Mouse (Mus musculus) cortical plate, adult 2 months (tissue): Measurements from ENCODE around the gene Zfr. TPM values are rescaled to one million over a fixed set of nuclear protein-coding genes. Genes with fewer than 3 reads are reported as not detected.
A peak's percentile ranks its signal among the peaks of the same experiment; 100 is the strongest.
"Not testable (repeated sequence)": the region's sequence is repeated elsewhere in the genome, so short reads cannot be mapped to it uniquely, and the experiment has no call there.

Source experiments
- H3K27ac ChIP-seq: fragments of 200-500 bp; 2 replicates; pipeline ENCODE4 v1.5.1; 2012; ENCODE audit warnings: low read length, control low read depth, inconsistent platforms; ENCODE audit not compliant: insufficient read depth
- H3K4me1 ChIP-seq: fragments of 200-500 bp; 2 replicates; pipeline ENCODE4 v1.6.1; 2011; ENCODE audit warnings: low read length; ENCODE audit not compliant: control insufficient read depth, insufficient read depth
- H3K4me3 ChIP-seq: fragments of 200-500 bp; 2 replicates; pipeline ENCODE4 v1.5.1; 2011; ENCODE audit warnings: mild to moderate bottlenecking, low read length, control low read depth; ENCODE audit not compliant: insufficient read depth
- CTCF ChIP-seq: fragments of 200-500 bp; IDR thresholded peaks from 2 replicates; pipeline ENCODE4 v1.5.1; 2011; ENCODE audit warnings: mild to moderate bottlenecking, control low read depth, low read length; ENCODE audit not compliant: insufficient read depth; ENCODE audit errors: extremely low read depth
- POLR2A ChIP-seq: fragments of 200-500 bp; IDR thresholded peaks from 2 replicates; pipeline ENCODE4 v1.6.1; 2011; ENCODE audit warnings: mild to moderate bottlenecking, low read length, control low read depth; ENCODE audit not compliant: insufficient read depth; ENCODE audit errors: extremely low read depth
- polyA plus RNA-seq: library from polyadenylated mRNA; depleted of rRNA; stranded (reverse); fragments of >200 nt; gene quantifications from 2 replicates; pipeline ENCODE4 v1.2.3, GENCODE M21; 2012

Zfr gene
- polyA plus RNA-seq, 1 experiment, result 147 TPM

DNA sequence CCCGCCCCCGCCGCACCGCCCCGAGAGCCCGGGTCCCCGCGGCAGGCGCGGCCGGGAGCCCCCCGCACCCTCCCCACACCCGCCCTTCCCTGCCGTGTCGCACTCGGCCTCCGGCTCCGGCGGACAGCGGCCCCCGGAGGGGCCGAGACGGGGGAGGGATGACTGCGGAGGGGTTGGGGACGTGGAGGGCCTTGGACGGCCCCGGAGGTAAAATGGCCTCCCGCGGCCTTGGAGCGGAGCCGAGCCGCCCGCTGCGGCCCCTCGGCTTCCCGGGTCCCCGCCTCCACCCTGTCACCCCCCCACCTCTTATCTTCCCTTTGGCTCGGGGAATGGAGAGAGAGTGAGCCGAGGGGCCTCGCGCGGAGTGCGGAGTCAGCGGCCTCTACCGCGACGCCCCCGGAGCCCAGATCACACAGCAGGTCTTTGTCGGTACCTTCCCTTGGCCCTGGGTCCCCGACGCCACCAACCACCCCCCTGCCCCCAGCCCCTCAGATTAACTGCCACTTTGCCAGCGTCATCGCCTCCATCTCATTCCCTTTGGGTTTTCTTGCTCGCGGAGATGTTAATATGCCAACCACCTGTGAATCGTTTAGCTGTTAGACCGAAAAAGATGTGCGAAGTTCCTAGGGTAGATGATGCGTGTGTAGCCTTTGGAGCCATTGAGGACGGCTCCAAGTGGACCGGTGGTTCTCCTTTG is 949 bp downstream of the Zfr start:
- peak overlapping the region; percentile 50; the same call in 1 of the 2 replicates for H3K27ac ChIP-seq

DNA sequence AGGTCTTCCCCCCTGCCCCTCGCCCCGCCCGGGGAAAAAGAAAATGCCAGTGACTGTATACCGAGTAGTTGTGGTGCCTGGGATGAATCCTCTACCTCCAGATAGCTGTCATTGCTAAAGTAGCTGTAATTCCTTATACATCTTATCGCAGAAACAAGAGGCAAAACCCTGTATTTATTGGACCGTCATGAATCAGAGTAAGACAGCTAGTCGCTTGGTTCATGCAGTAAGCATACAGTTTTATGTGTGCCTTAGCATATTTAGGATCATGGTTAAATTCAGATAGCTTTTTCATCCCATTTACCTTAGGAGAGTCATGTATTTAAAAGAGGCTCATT is 1.5 kb downstream of the Zfr start:
- H3K4me1 ChIP-seq, result peaks cover 6% of the 10 kb centered on the region; the same call in 1 of the 2 replicates
- TF ChIP-seq CTCF (no peak), POLR2A (no peak)
- peak overlapping the region; percentile 81 for H3K4me3 ChIP-seq
- no peak overlapping the region for H3K27ac ChIP-seq

More for the DNA sequence above, 949 bp downstream of the Zfr start:
- Histone ChIP-seq H3K4me1 (peaks cover 6% of the 10 kb centered on the region; the same call in 1 of the 2 replicates), H3K4me3 (peak overlapping the region; percentile 81)
- no peak for TF ChIP-seq CTCF
- TF ChIP-seq POLR2A, result no peak

DNA sequence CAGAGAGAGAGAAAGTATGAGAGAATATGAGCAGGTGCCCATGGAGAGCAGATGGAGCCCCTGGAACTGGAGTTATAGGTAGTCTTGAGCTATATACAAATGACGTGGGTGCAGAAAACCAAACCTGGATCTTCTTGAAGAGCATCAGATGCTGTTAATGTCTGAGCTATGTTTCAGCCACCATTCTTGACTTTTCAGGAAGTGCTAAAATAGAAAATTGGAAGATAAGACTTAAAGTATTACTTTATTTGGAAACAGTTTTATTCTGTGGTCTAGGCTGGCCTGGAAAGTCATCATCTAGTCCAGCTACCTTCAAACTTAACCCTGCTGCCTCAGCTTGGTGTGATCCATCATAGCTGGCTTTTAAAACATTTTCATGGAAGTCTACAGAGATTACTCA is 7.3 kb downstream of the Zfr start:
- peaks cover 2% of the 10 kb centered on the region; the same call in 1 of the 2 replicates for H3K4me1 ChIP-seq
- H3K27ac ChIP-seq, result no peak overlapping the region
- TF ChIP-seq CTCF, result no peak
- TF ChIP-seq POLR2A, result no peak
- no peak overlapping the region for H3K4me3 ChIP-seq

DNA sequence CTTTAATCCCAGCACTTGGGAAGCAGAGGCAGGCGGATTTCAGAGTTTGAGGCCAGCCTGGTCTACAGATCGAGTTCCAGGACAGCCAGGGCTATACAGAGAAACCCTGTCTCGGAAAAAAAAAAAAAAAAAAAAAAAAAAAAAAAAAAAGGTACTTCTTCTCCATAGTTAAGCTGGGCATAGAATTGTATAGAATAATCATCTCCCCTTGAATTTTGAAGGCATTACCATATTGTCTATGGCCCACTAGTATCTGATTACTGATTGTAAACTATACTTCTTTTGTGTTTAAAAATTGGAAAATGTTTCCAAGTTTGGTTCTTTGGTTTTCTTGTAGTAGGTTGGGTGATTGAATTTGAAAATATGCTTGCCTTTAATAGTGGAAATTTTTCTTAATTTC is 13.2 kb downstream of the Zfr start:
- H3K4me3 ChIP-seq, H3K4me1 ChIP-seq: not testable (repeated sequence)

DNA sequence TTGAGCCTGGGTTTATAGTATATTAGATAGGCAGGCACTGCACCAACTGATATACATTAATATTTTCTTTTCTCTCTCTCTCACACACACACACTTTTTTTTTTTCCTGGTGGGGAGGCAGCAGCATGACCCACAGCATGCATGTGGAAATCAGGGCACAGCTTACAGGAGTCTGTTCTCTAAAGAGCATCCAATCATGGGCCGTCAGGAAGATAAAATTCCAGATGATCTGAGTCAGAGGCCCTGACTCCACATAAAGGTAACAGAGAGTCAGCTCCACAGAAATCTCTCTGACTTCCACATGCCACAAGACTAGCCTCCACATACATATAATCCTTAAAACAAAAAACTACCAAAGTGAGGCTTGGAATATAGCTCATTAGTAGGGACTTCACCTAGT is 16.9 kb downstream of the Zfr start:
- peaks cover 7% of the 10 kb centered on the region; the same call in 1 of the 2 replicates for H3K4me1 ChIP-seq
- H3K4me3 ChIP-seq, result no peak overlapping the region
- no peak overlapping the region for H3K27ac ChIP-seq
- TF ChIP-seq CTCF (no peak), POLR2A (no peak)

More for the DNA sequence above, 13.2 kb downstream of the Zfr start:
- H3K27ac ChIP-seq, result not testable (repeated sequence)

DNA sequence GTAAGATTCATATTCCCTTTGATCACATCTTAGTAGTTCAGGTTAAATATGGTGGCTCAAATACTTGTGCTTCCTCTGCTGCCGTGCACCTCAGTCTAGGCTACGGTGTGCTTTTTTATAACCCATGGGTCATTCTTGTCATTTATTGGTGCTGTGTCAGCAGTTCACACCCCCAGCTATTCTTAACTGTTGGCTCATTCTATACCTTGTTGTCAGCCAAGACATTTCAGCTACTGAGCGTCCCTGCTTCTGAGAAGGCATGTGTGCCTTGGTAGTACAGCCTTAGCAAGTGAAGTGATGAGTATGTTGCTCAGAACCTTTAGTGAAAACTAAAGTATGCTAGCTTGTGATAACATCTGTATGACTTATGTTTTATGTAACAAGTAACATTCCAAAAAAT is 17.7 kb downstream of the Zfr start:
- TF ChIP-seq CTCF, result no peak
- no peak for TF ChIP-seq POLR2A
- no peak overlapping the region; the same call in 1 of the 2 replicates for H3K27ac ChIP-seq

DNA sequence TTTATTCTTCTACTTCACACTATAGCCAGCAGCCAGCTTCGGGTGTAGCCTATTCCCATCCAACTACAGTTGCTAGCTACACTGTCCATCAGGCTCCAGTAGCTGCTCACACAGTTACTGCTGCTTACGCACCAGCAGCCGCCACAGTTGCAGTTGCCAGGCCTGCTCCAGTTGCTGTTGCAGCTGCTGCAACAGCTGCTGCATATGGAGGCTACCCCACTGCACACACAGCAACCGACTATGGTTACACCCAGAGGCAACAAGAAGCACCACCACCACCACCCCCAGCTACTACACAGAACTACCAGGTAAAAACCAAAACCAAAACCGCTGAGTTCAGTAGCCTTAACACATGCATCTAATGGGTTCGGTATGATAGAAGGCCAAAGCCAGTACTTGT is 18.7 kb downstream of the Zfr start:
- H3K27ac ChIP-seq, result no peak overlapping the region
- no peak overlapping the region for H3K4me3 ChIP-seq
- H3K4me1 ChIP-seq, result peaks cover 9% of the 10 kb centered on the region; the same call in 1 of the 2 replicates
- TF ChIP-seq POLR2A (no peak), CTCF (no peak)

More for the DNA sequence above, 17.7 kb downstream of the Zfr start:
- Histone ChIP-seq H3K4me3 (no peak overlapping the region), H3K4me1 (peaks cover 7% of the 10 kb centered on the region; the same call in 1 of the 2 replicates)

DNA sequence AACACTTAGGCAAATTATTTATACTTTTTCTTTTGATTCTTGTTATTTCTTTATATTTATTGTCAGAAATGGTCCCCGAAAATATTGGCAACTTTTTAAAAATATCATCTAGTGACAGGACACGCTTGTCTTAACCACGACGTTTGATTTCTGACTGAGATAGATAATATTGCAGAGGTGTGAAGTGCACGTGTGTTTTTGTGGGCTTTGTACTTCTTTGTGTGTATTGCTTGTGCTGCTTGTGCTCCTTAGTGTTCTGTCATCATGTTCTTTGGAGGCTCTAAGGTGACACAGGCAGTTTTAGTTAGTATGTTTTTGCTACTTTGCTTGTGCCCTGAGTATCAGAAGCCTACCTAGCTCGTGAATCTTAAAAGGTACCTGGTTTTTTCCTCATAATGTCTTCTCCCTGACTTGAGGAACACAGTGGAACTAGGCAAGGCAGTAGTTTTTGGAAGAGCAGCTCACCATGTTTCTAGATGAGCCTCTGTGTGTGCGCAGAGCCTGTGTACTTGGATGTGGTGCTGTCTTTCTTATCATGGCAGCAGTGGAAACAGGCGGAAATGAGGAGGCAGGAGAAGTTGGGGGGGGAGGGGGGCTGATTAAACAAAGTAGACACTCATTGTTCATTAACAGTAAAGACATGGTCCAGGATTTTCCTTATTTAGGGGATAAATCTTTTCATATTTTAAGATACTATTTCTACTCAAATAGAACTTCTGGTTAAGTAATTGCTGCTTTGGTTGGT is 23.5 kb downstream of the Zfr start:
- TF ChIP-seq CTCF, result no peak
- no peak for TF ChIP-seq POLR2A
- Histone ChIP-seq H3K4me1 (peaks cover 4% of the 10 kb centered on the region; the same call in 1 of the 2 replicates), H3K27ac (no peak overlapping the region), H3K4me3 (no peak overlapping the region)

DNA sequence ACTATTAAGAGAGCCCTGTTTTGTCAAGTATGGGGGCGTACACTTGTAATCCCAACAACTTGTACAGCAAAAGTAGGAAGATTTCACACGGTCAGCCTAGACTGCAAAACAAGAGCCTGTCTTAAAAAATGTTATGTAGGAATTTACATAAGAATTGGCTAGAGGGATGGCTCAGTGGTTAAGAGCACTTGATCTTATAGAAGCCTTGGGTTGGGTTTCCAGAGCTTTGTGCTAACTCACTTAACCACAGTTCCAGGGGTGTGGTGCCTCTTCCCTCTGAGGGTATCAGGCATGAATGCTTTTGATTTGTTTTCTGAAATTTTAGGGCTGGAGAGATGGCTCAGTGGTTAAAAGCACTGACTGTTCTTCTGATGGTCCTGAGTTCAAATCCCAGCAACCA is 29.8 kb downstream of the Zfr start:
- Histone ChIP-seq H3K27ac (no peak overlapping the region), H3K4me3 (no peak overlapping the region), H3K4me1 (peaks cover 5% of the 10 kb centered on the region; the same call in 1 of the 2 replicates)
- no peak for TF ChIP-seq CTCF
- no peak for TF ChIP-seq POLR2A

DNA sequence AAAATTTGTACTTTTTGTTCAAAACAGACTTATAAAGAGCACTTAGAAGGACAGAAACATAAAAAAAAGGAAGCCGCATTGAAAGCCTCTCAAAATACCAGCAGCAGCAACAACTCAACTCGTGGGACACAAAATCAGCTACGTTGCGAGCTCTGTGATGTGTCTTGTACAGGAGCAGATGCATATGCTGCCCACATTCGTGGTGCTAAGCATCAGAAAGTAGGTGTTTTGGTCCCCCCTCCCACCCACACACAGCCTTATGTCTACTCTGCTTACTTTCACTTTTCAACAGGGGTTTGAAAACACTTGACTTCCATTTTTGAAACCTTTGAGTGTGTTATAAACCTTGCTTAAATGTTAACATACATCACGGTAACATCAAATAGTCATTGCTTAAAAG is 31.9 kb downstream of the Zfr start:
- Histone ChIP-seq H3K27ac (no peak overlapping the region), H3K4me1 (peaks cover 3% of the 10 kb centered on the region; the same call in 1 of the 2 replicates), H3K4me3 (no peak overlapping the region)
- TF ChIP-seq POLR2A (no peak), CTCF (no peak)
